Comparison of ENCODE assay signal across 16 mouse cellular contexts in the genomic region with DNA sequence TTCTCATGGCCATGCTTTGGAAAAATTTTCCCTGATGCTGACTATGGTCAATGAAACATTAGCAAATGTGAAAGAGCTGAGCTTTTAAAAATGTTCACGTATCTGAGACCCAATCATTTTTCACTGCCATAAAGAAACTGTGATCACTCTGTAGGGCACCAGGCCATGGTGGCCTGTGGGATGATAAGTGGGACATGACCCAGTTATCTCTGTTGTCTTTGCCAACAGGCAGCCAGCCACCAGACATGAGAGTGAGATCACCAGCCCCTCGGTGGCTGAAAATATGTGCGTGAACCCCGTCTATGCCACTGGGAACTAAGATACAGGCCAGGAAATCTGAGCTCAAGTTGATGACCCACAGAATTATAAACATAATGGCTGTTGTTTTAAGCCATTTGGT. TPM values are rescaled to one million over a fixed set of nuclear protein-coding genes. Genes with fewer than 3 reads are reported as not detected.
DNase-seq lines count a peak whose midpoint lies in the region; ATAC-seq and TF ChIP-seq lines count a peak whose summit lies in the region.
"Had no signal": no experiment of that assay in that cellular context is flagged by ENCODE, and none has a peak within 500 bp of the region (broad histone marks: within the 10 kb centered on the region; RNA-seq: fewer than 3 reads in every experiment).

No protein-coding gene starts in this region.

- H3K27me3 ChIP-seq in heart, adult 2 months (ENCODE audit: control insufficient read depth, insufficient read depth, low read length): no peaks in the 10 kb centered on the region
- H3K27me3 ChIP-seq: limb, embryonic 13.5 days; stomach, embryonic 15.5 days had no signal

- H3K27ac ChIP-seq in heart, adult 2 months: no peak overlapping the region
- H3K27ac ChIP-seq: embryonic facial prominence, embryonic 10.5 days; hindbrain, embryonic 14.5 days; layer of hippocampus, adult 2 months; limb, embryonic 13.5 days; stomach, embryonic 15.5 days had no signal

- H3K79me2 ChIP-seq in heart, adult 2 months (replicated peaks; ENCODE audit: control insufficient read depth, insufficient read depth, low read length): no peaks in the 10 kb centered on the region

- TF ChIP-seq CTCF in heart, adult 2 months (IDR thresholded peaks at IDR 0.05): no peak

- H3K4me1 ChIP-seq in heart, adult 2 months (ENCODE audit: control insufficient read depth, insufficient read depth, low read length): no peaks in the 10 kb centered on the region
- H3K4me1 ChIP-seq: embryonic facial prominence, embryonic 10.5 days; limb, embryonic 13.5 days; stomach, embryonic 15.5 days had no signal

- no peak overlapping the region for H3K9ac ChIP-seq in heart, adult 2 months (ENCODE audit: low read depth, low read length)
- H3K9ac ChIP-seq: hindbrain, embryonic 14.5 days; limb, embryonic 13.5 days; stomach, embryonic 15.5 days had no signal

- 23% methylated on average over 4 of the region's 4 CpGs for WGBS in heart, adult 2 months

- peak; percentile 76 to 77 for DNase-seq in cerebellum, postnatal 10 days
- no peak for DNase-seq in cerebellum, postnatal 4 days (ENCODE audit: low spot score in 2 of 2)
- DNase-seq in heart, adult 2 months: peak; percentile 28 to 36
- DNase-seq in heart, adult 9 months (ENCODE audit: low spot score in 2 of 2): no peak
- DNase-seq in liver: peak; percentile 73
- DNase-seq in spleen, adult 18-20 months: no peak
- DNase-seq in urinary bladder, postnatal 4 days (ENCODE audit: low spot score in 2 of 2): no peak
- DNase-seq: cerebellum, adult 11 months had no signal

- H3K4me3 ChIP-seq in heart, adult 2 months: no peak overlapping the region
- H3K4me3 ChIP-seq: embryonic facial prominence, embryonic 10.5 days; layer of hippocampus, adult 2 months; limb, embryonic 13.5 days; stomach, embryonic 15.5 days had no signal

- H3K36me3 ChIP-seq in heart, adult 2 months (ENCODE audit: control insufficient read depth, insufficient read depth, low read length): no peaks in the 10 kb centered on the region
- H3K36me3 ChIP-seq: embryonic facial prominence, embryonic 10.5 days; limb, embryonic 13.5 days; stomach, embryonic 15.5 days had no signal

- ATAC-seq in megakaryocyte-erythroid progenitor cell, adult 5-6 weeks (replicated peaks; ENCODE audit: low FRiP score, low TSS enrichment, poor library complexity, severe bottlenecking): peak; percentile 75
- ATAC-seq: intestine, embryonic 16.5 days; lung, postnatal 0 days had no signal

- TF ChIP-seq EP300 in heart, adult 2 months (IDR thresholded peaks at IDR 0.05; ENCODE audit: insufficient read depth, low read depth, low read length): no peak

- intact Hi-C loops in heart, adult 2 months (cut with DNase I): no loop called here

- TF ChIP-seq POLR2A in heart, adult 2 months (IDR thresholded peaks at IDR 0.05; ENCODE audit: insufficient read depth, low read depth, low read length): no peak

RNA-seq across cellular contexts. Expression of gene Prkg1, which starts 14.2 kb away (rescaled TPM):
- total RNA-seq in heart, adult 2 months (2021): 10 to 100 TPM; 11.0 to 13.6 TPM
- polyA plus RNA-seq in heart, adult 2 months (2012; rRNA removed): 2.2 and 3.4 TPM in 2 replicates
- total RNA-seq in megakaryocyte-erythroid progenitor cell, adult 5-6 weeks (2014; fragmentation: Nextera tagmentation): 1.8 and 4.1 TPM in 2 replicates
- total RNA-seq in megakaryocyte-erythroid progenitor cell, adult 5-6 weeks (2017): 0.47 and 8.5 TPM in 2 replicates

Comparison
In these comparisons a context has a peak if more than half of its experiments do, and no peak if none do; other contexts are left out.
1. DNase-seq: peak in cerebellum, postnatal 10 days (2 of 2), heart, adult 2 months (2 of 2) and liver (single experiment); none in cerebellum, postnatal 4 days (0 of 2), heart, adult 9 months (0 of 2), spleen, adult 18-20 months (0 of 2) and urinary bladder, postnatal 4 days (0 of 2).